Mouse (Mus musculus) CH12.LX (cell line): Measurements from ENCODE around the gene Spink2. TPM values are rescaled to one million over a fixed set of nuclear protein-coding genes. Genes with fewer than 3 reads are reported as not detected.

Experiments used
- DNase-seq: peaks from one replicate; pipeline ENCODE4 v3.0.0-alpha.2; 2013; ENCODE audit errors: extremely low read depth
- H3K27ac ChIP-seq: 2 replicates; pipeline ENCODE4 v1.5.1; 2012; ENCODE audit warnings: low read depth, mild to moderate bottlenecking, control low read depth, moderate library complexity; ENCODE audit not compliant: insufficient read depth
- H3K27me3 ChIP-seq: replicated peaks from 2 replicates; pipeline ENCODE3; 2012; ENCODE audit warnings: inconsistent platforms
- H3K36me3 ChIP-seq, 2 experiments: replicated peaks in 1 of 2; 2 replicates each; pipeline versions ENCODE3 to v1.6.1; 2012; ENCODE audit warnings: inconsistent platforms in 1 of 2, low read length in 1 of 2, mild to moderate bottlenecking in 1 of 2, mixed read lengths in 1 of 2, moderate library complexity in 1 of 2; ENCODE audit not compliant: control insufficient read depth in 1 of 2, insufficient read depth in 1 of 2
- H3K4me1 ChIP-seq, 2 experiments: 2 replicates each; pipeline ENCODE4 v1.6.1; 2012; ENCODE audit warnings: inconsistent platforms in 1 of 2, moderate library complexity in 1 of 2; ENCODE audit not compliant: insufficient read depth in 2 of 2, control insufficient read depth in 1 of 2
- H3K4me2 ChIP-seq: 2 replicates; pipeline ENCODE4 v1.6.1; 2012; ENCODE audit warnings: low read depth, mild to moderate bottlenecking, control low read depth; ENCODE audit not compliant: poor library complexity, insufficient read depth, severe bottlenecking
- H3K4me3 ChIP-seq, 3 experiments: fragments of 150-350 bp in 1 of 3; sonication (generic) in 1 of 3; replicated peaks in 1 of 3; 2 replicates each; pipeline versions ENCODE3 to v1.5.1; 2011 to 2012; ENCODE audit warnings: low read depth in 2 of 3, low read length in 2 of 3, mild to moderate bottlenecking in 2 of 3, moderate library complexity in 2 of 3, control low read depth in 1 of 3, improper control_type of control experiment in 1 of 3, inconsistent platforms in 1 of 3, mixed read lengths in 1 of 3; ENCODE audit not compliant: poor library complexity in 1 of 3
- H3K79me2 ChIP-seq: replicated peaks from 2 replicates; pipeline ENCODE4 v1.6.1; 2012; ENCODE audit warnings: mild to moderate bottlenecking, moderate library complexity; ENCODE audit not compliant: control insufficient read depth, poor library complexity, insufficient read depth, severe bottlenecking; ENCODE audit errors: extremely low read depth
- H3K9ac ChIP-seq: 2 replicates; pipeline ENCODE4 v1.6.1; 2012; ENCODE audit warnings: low read depth, mild to moderate bottlenecking, control low read depth, moderate library complexity; ENCODE audit not compliant: insufficient read depth
- H3K9me3 ChIP-seq: replicated peaks from 2 replicates; pipeline ENCODE3; 2012; ENCODE audit warnings: low read length, inconsistent platforms, mixed read lengths
- BHLHE40 ChIP-seq: IDR thresholded peaks from 2 replicates; pipeline ENCODE4 v1.6.1; 2011; ENCODE audit warnings: mild to moderate bottlenecking, low read depth, low read length, improper control_type of control experiment
- CHD1 ChIP-seq: IDR thresholded peaks from 2 replicates; pipeline ENCODE4 v1.6.1; 2012; ENCODE audit warnings: low read depth, low read length, improper control_type of control experiment, inconsistent platforms
- CTCF ChIP-seq, 2 experiments: IDR thresholded peaks in 1 of 2; conservative IDR thresholded peaks in 1 of 2; 2 replicates each; pipeline ENCODE4 v1.5.1; 2011 to 2012; ENCODE audit warnings: low read depth in 2 of 2, low read length in 2 of 2, improper control_type of control experiment in 1 of 2, inconsistent platforms in 1 of 2, mild to moderate bottlenecking in 1 of 2, moderate library complexity in 1 of 2
- E2F4 ChIP-seq: IDR thresholded peaks from 2 replicates; pipeline ENCODE4 v1.6.1; 2011; ENCODE audit warnings: low read depth, low read length, improper control_type of control experiment; ENCODE audit not compliant: insufficient replicate concordance
- EP300 ChIP-seq: IDR thresholded peaks from 2 replicates; pipeline ENCODE4 v1.6.1; 2011; ENCODE audit warnings: low read length, improper control_type of control experiment
- ETS1 ChIP-seq: conservative IDR thresholded peaks from 2 replicates; pipeline ENCODE4 v1.6.1; 2012; ENCODE audit warnings: low read depth, mild to moderate bottlenecking, inconsistent platforms, low read length, improper control_type of control experiment, moderate library complexity
- GABPA ChIP-seq: IDR thresholded peaks from 2 replicates; pipeline ENCODE4 v1.6.1; 2012; ENCODE audit warnings: low read depth, low read length, improper control_type of control experiment, inconsistent platforms; ENCODE audit not compliant: insufficient replicate concordance
- IRF4 ChIP-seq: IDR thresholded peaks from 2 replicates; pipeline ENCODE4 v1.6.1; 2014; ENCODE audit warnings: low read depth, mild to moderate bottlenecking, inconsistent platforms, low read length, improper control_type of control experiment
- JUN ChIP-seq: IDR thresholded peaks from 2 replicates; pipeline ENCODE4 v1.6.1; 2011; ENCODE audit warnings: low read depth, mild to moderate bottlenecking, low read length, improper control_type of control experiment, moderate library complexity; ENCODE audit not compliant: insufficient read depth
- JUND ChIP-seq: conservative IDR thresholded peaks from 2 replicates; pipeline ENCODE4 v1.6.1; 2011; ENCODE audit warnings: low read depth, low read length, improper control_type of control experiment
- KAT2A ChIP-seq: IDR thresholded peaks from 2 replicates; pipeline ENCODE4 v1.6.1; 2012; ENCODE audit warnings: low read length, improper control_type of control experiment, inconsistent platforms; ENCODE audit not compliant: insufficient replicate concordance
- MAFK ChIP-seq: IDR thresholded peaks from 2 replicates; pipeline ENCODE4 v1.6.1; 2011; ENCODE audit warnings: low read length, improper control_type of control experiment; ENCODE audit not compliant: insufficient replicate concordance
- MXI1 ChIP-seq: IDR thresholded peaks from 2 replicates; pipeline ENCODE4 v1.6.1; 2011; ENCODE audit warnings: mild to moderate bottlenecking, low read depth, low read length, improper control_type of control experiment
- MYC ChIP-seq: IDR thresholded peaks from 2 replicates; pipeline ENCODE4 v1.6.1; 2011; ENCODE audit warnings: low read depth, mild to moderate bottlenecking, improper control_type of control experiment, low read length
- POLR2A ChIP-seq: IDR thresholded peaks from 2 replicates; pipeline ENCODE4 v1.6.1; 2011; ENCODE audit warnings: low read depth, mild to moderate bottlenecking, improper control_type of control experiment, low read length
- SIN3A ChIP-seq: IDR thresholded peaks from 2 replicates; pipeline ENCODE4 v1.6.1; 2012; ENCODE audit warnings: low read length, improper control_type of control experiment, inconsistent platforms
- TCF12 ChIP-seq: IDR thresholded peaks from 2 replicates; pipeline ENCODE4 v1.6.1; 2014; ENCODE audit warnings: low read depth, mild to moderate bottlenecking, inconsistent platforms, low read length, improper control_type of control experiment
- ZKSCAN1 ChIP-seq: IDR thresholded peaks from 2 replicates; pipeline ENCODE4 v1.6.1; 2012; ENCODE audit warnings: low read depth, inconsistent platforms, low read length, improper control_type of control experiment, borderline replicate concordance
- ZMIZ1 ChIP-seq: IDR thresholded peaks from 2 replicates; pipeline ENCODE4 v1.6.1; 2012; ENCODE audit warnings: low read depth, mild to moderate bottlenecking, inconsistent platforms, low read length, improper control_type of control experiment
- dilution Hi-C: fragments of 300-500 bp; cut with MboI; formaldehyde crosslinking; loops from 2 replicates; pipeline ENCODE4 v1.14.3; 2020; ENCODE audit warnings: low sequenced_read_pairs; ENCODE audit not compliant: extremely low pct_unique_long_range_greater_than_20kb, extremely low pct_ligation_motif_present
- in situ Hi-C: fragments of 300-500 bp; cut with MboI; formaldehyde crosslinking; loops from 3 replicates; pipeline ENCODE4 v1.14.3; 2019; ENCODE audit warnings: low sequenced_read_pairs, low pct_ligation_motif_present, low pct_unique_long_range_greater_than_20kb, mixed read lengths
- polyA plus RNA-seq: library from polyadenylated mRNA; unstranded; fragments of >175 nt; gene quantifications from 2 replicates; pipeline ENCODE4 v1.2.1, GENCODE M21; 2012; ENCODE audit warnings: low read depth; ENCODE audit not compliant: insufficient read length
- total RNA-seq, 2 experiments: library from RNA; depleted of rRNA; stranded (reverse); fragments of 300-350 nt in 1 of 2; fragments of >200 nt in 1 of 2; gene quantifications; 2 replicates each; pipeline ENCODE4 v1.2.3; 2012 to 2014

Spink2 gene
- total and polyA plus RNA-seq, 3 experiments: 0.42 to 1.3 TPM; not detected in 1

DNA sequence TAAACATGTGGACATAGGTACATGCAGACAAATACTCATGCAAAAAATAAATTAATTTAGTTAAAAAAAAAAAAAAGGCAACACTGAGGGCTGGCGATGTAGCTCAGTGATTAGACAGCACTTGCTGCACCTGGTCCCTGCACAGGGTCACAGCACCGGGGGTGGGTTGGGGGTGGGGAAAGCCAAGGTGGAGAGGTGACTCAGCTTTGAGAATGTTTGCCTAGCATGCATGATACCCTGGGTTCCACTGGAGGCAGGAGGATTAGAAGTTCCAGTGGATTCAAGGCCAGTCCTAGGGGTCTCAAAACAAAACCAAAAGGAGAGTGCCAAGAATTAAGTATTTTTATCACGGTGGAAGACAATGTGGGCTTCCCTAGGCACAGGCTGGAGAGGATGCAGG is 46.3 kb upstream of the Spink2 start:
- no peaks in the 10 kb centered on the region for H3K36me3 ChIP-seq
- no peak overlapping the region for H3K9ac ChIP-seq
- H3K79me2 ChIP-seq: no peaks in the 10 kb centered on the region
- dilution Hi-C loops: no loop called here
- no peak overlapping the region for H3K4me2 ChIP-seq
- no peak for DNase-seq
- no peaks in the 10 kb centered on the region for H3K27me3 ChIP-seq
- H3K4me1 ChIP-seq: peaks cover 5 to 22% of the 10 kb centered on the region in 2 experiments; a peak in 3 of 4 replicates
- no peak overlapping the region for H3K4me3 ChIP-seq
- no peak overlapping the region for H3K27ac ChIP-seq
- TF ChIP-seq POLR2A: no peak
- TF ChIP-seq MYC: no peak
- no peak for TF ChIP-seq GABPA
- no peak for TF ChIP-seq SIN3A
- no peak for TF ChIP-seq JUND
- TF ChIP-seq ZKSCAN1: no peak
- TF ChIP-seq MXI1: no peak
- H3K9me3 ChIP-seq: no peaks in the 10 kb centered on the region
- in situ Hi-C loops: no loop called here

DNA sequence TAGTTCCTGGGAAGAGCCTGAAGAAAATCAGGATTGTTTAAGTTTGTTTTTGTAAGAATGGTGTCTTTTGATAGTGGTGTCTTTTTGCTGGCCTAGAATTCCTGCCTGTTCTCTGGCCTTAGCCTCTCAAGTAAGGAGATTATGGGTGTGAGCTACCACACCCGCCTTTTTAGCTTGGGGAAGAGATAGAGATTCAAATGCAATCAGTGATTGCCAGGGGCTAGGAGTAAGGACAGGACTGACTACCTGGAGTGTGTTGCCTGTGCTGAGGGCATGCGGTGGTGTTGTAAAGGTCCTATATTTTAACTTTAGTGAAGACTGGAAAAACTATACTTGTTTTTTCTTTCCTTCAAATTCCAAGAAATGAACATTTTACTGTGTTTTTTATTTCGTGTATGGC is 43.1 kb upstream of the Spink2 start:
- dilution Hi-C loops: no loop called here
- Histone ChIP-seq H3K9ac (no peak overlapping the region), H3K36me3 (no peaks in the 10 kb centered on the region), H3K4me3 (no peak overlapping the region), H3K27me3 (no peaks in the 10 kb centered on the region), H3K79me2 (no peaks in the 10 kb centered on the region), H3K4me2 (no peak overlapping the region), H3K27ac (no peak overlapping the region), H3K4me1 (peaks cover 8 to 46% of the 10 kb centered on the region in 2 experiments), H3K9me3 (no peaks in the 10 kb centered on the region)
- no peak for DNase-seq
- TF ChIP-seq ZMIZ1: no peak
- TF ChIP-seq MXI1: no peak
- no peak for TF ChIP-seq JUN
- TF ChIP-seq E2F4: no peak
- no peak for TF ChIP-seq POLR2A
- no peak for TF ChIP-seq GABPA
- in situ Hi-C loops: loop anchor here (5.0 kb wide), 1 partner anchor 48 kb away; no protein-coding TSS in a partner anchor

DNA sequence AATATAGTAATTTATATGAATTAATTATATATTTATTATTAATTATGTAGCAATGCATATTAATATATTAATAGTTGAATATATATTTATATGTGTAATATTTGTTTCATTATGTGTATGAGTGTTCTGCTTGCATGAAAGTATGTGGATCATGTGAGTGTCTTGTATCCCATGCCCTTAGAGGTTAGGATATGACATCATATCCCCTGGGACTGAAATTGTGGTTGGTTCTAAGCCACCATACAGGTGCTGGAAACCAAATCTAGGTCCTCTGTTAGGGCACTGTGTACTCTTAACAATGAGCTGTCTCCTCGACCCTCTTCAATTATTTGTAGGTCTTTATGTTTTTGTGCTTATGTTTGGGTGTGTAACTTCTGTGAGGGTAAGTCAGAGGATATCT is 41.9 kb upstream of the Spink2 start:
- Histone ChIP-seq H3K4me3 (no peak overlapping the region), H3K36me3 (no peaks in the 10 kb centered on the region), H3K4me1 (peaks cover 8 to 48% of the 10 kb centered on the region in 2 experiments), H3K9ac (no peak overlapping the region), H3K79me2 (no peaks in the 10 kb centered on the region)
- dilution Hi-C loops: no loop called here
- DNase-seq: peak; percentile 94
- TF ChIP-seq ETS1: peak; percentile 86
- peak; percentile 85 for TF ChIP-seq JUND
- peak; percentile 86 for TF ChIP-seq EP300
- peak; percentile 18; the same call in 1 of the 2 replicates for TF ChIP-seq IRF4
- peak; percentile 93 for TF ChIP-seq BHLHE40
- peak; percentile 87 for TF ChIP-seq JUN
- 0 out of 2 replicates have a peak, but pooled peaks have one; percentile 13 for TF ChIP-seq KAT2A
- TF ChIP-seq CTCF (conservative IDR thresholded peaks at IDR 0.05 in 1 of 2, IDR thresholded peaks at IDR 0.05 in 1 of 2; ENCODE audit: low read depth in 2 of 2, low read length in 2 of 2): no peak
- 0 out of 2 replicates have a peak, but pooled peaks have one; percentile 56 for TF ChIP-seq TCF12
- TF ChIP-seq MYC: 0 out of 2 replicates have a peak, but pooled peaks have one; percentile 26
- peak; percentile 53; the same call in 1 of the 2 replicates for TF ChIP-seq MAFK
- TF ChIP-seq ZKSCAN1: no peak
- no peak for TF ChIP-seq CHD1
- TF ChIP-seq, all 38 proteins: peak for 10
- in situ Hi-C loops: loop anchor here (5.0 kb wide), 1 partner anchor 49 kb away; no protein-coding TSS in a partner anchor
- Histone ChIP-seq H3K27me3 (no peaks in the 10 kb centered on the region), H3K9me3 (no peaks in the 10 kb centered on the region), H3K4me2 (no peak overlapping the region), H3K27ac (no peak overlapping the region)
